Mouse (Mus musculus): Measurements from ENCODE around the gene Syt2. TPM values are rescaled to one million over a fixed set of nuclear protein-coding genes. Genes with fewer than 3 reads are reported as not detected.
A peak's percentile ranks its signal among the peaks of the same experiment; 100 is the strongest.

Gene Syt2
- polyA plus RNA-seq (2016; fragmentation: Nextera tagmentation; extraction: Ambion mirVana) = 4.1 and 4.5 TPM in 2 replicates

DNA sequence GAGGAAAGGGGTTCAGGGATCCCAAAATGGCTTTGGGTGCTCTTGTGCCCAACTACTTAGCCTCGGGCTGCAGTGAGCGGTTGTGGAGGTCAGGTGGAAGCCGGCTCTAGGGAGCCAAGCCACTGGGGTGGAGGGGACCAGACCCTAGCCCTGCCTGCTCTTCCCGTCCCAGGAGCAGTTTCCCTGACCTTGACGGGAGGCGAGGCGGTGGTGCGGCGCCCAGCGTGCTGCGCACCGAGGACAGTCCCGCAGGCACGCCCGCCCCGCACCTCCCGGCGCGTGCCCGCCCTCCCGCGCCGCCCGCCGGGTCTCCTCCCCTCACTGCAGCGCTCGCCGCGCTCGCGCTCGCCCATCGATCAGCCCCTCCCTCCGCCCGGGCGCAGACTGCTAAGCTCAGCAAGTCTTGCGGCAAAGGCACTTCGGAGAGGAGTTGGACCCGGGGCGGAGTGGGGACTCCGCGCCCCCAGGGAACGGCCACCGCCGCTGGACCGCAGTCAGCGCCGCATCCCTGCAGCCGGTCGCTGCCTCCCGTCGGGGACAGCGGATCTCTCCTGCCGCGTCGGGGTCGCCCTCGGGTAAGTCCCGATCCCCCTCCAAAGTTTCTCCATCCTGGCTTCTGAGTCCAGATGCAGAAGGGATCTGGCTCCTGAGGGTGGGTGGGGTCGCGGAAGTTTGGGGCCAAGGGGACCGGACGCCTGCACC, at the start of gene Syt2:
Syt2 (plus strand) TSS at position 417 of the 702 bp plus-strand sequence.
- under 1% methylated on average over 61 of the region's 63 CpGs for WGBS
- H3K4me1 ChIP-seq = peaks cover 26% of the 10 kb centered on the region
- H3K4me2 ChIP-seq (replicated peaks) = peak within 1 kb of the TSS; percentile 83
- H3K9ac ChIP-seq = peak within 1 kb of the TSS; percentile 53
- no peaks in the 10 kb centered on the region for H3K9me3 ChIP-seq (replicated peaks)
- H3K36me3 ChIP-seq = no peaks in the 10 kb centered on the region
- H3K4me3 ChIP-seq = peak within 1 kb of the TSS; percentile 44
- H3K27ac ChIP-seq = no peak within 1 kb of the TSS
- H3K27me3 ChIP-seq = peaks cover 73% of the 10 kb centered on the region
- ATAC-seq (ENCODE audit: low FRiP score) = peak; percentile 59

DNA sequence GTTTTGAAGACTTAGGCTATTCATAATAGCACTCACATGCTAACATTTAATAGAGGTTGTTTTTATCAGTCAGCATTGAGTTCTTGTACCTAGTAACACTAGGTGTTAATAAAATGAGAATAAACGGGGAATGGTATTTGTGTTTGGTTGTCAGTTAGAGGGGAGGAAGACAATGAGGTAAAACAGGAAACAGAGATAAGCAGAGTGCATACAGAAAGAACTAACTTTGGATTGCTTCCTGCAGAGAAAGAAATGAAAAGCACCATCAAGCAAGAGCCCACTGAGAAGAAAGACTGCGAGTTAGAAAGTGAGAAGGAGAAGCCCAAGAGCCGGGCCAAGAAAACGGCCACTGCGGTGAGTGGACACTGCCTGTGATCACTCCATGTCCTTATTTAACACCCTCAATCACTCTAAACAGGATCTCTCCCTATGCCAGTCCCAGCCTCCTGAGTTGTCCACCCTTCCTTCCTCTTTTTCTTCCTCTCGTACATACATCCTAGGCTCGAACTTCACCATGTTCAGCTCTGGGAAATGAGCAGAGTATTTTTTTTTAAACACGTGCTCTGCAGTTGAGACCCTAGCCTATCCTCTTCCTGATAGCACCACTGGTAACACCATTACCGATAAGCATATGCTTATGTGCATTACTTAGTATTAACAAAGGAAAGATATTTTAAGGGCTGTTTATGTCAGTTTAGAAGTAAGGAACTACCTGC, 49.0 kb upstream of the Syt2 start:
- no peaks in the 10 kb centered on the region for H3K4me1 ChIP-seq

DNA sequence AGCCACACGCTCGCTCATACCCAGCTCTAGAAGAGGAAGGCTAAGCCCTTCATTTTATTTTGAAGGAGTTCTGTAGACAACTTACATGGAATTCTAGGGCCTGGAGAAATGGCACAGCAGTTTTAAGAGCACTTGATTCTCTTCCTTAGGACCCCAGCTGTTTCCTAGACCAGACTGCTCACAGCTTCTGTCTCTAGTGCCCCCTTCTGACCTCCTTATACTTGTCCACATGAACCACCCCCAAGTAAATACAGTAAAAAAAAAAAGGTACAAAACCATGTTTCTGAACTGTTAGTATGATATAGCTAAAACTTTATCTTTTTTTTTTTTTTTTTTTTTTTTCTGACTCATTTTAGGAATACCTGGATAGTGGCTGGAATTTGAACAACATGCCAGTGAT, 42.4 kb upstream of the Syt2 start:
- H3K9me3 ChIP-seq (replicated peaks) = no peaks in the 10 kb centered on the region
- H3K4me3 ChIP-seq = no peak overlapping the region
- no peaks in the 10 kb centered on the region for H3K27me3 ChIP-seq
- 96% methylated on average over 2 of the region's 2 CpGs for WGBS
- H3K4me2 ChIP-seq (replicated peaks) = no peak overlapping the region
- no peak for ATAC-seq (ENCODE audit: low FRiP score)
- no peak overlapping the region for H3K9ac ChIP-seq
- H3K4me1 ChIP-seq = no peaks in the 10 kb centered on the region
- H3K36me3 ChIP-seq = peaks cover 81% of the 10 kb centered on the region
- no peak overlapping the region for H3K27ac ChIP-seq

More for the DNA sequence above, 49.0 kb upstream of the Syt2 start:
- Histone ChIP-seq H3K27me3 (no peaks in the 10 kb centered on the region), H3K4me2 (replicated peaks) (no peak overlapping the region), H3K9me3 (replicated peaks) (no peaks in the 10 kb centered on the region), H3K4me3 (no peak overlapping the region), H3K27ac (no peak overlapping the region), H3K36me3 (peaks cover 74% of the 10 kb centered on the region), H3K9ac (no peak overlapping the region)
- WGBS = 91% methylated on average over 9 of the region's 9 CpGs
- ATAC-seq (ENCODE audit: low FRiP score) = no peak

DNA sequence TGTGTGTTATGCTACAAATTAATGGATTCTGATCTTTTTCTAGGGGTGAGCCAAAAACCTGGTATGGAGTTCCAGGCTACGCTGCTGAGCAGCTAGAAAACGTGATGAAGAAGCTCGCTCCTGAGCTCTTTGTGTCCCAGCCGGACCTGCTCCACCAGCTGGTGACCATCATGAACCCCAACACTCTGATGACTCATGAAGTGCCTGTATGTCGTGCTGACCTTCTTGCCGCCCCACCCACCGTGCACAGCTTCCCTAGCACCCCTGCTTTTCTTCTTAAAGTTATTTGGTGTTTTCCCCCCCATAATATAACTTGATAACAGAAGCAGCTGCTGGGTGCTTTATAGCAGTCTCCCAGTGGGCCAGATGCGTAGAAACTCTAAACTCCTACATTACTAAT, 40.8 kb upstream of the Syt2 start:
- ATAC-seq (ENCODE audit: low FRiP score) = no peak
- Histone ChIP-seq H3K27ac (no peak overlapping the region), H3K4me3 (no peak overlapping the region), H3K36me3 (peaks cover 77% of the 10 kb centered on the region), H3K4me1 (no peaks in the 10 kb centered on the region), H3K4me2 (replicated peaks) (no peak overlapping the region), H3K9me3 (replicated peaks) (no peaks in the 10 kb centered on the region), H3K27me3 (no peaks in the 10 kb centered on the region), H3K9ac (no peak overlapping the region)
- WGBS = 89% methylated on average over 8 of the region's 8 CpGs

DNA sequence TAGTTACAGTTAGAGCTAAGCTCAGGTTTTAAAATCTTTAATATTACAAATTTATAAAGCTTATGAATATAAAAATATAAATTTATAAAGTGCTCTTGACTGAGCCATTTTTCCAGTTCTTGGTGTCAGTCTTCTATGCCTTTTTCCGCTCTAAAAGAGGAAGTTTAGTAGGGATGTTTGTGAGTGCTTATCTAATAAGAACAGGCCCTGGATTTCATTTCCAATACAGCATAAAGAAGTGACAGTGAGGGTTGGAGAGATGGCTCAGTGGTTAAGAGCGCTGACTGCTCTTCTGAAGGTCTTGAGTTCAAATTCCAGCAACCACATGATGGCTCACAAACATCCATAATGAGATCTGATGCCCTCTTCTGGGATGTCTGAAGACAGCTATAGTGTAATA, 40.1 kb upstream of the Syt2 start:
- Histone ChIP-seq H3K9ac (no peak overlapping the region), H3K4me2 (replicated peaks) (no peak overlapping the region), H3K27me3 (no peaks in the 10 kb centered on the region), H3K4me3 (no peak overlapping the region), H3K36me3 (peaks cover 76% of the 10 kb centered on the region), H3K4me1 (no peaks in the 10 kb centered on the region), H3K27ac (no peak overlapping the region), H3K9me3 (replicated peaks) (no peaks in the 10 kb centered on the region)
- WGBS = 95% methylated on average over 2 of the region's 2 CpGs
- no peak for ATAC-seq (ENCODE audit: low FRiP score)

DNA sequence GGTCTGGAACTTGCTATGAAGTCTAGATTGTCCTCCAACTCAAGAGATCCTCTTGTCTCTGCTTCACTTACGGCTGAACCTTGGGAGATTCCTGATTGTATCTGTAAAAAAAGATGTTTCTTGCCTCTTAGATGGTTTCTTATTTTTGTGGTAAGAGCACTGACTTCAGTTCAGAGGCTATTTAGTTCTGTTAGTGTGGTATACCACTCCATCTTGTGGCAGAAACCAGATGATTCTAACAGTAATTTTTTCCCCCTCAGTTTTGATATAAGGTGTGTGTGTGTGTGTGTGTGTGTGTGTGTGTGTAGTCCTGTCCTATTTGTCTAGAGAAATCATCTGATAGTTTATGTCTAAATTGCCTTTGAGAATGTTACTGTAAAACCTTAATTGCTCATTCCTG, 39.2 kb upstream of the Syt2 start:
- peaks cover 75% of the 10 kb centered on the region for H3K36me3 ChIP-seq

DNA sequence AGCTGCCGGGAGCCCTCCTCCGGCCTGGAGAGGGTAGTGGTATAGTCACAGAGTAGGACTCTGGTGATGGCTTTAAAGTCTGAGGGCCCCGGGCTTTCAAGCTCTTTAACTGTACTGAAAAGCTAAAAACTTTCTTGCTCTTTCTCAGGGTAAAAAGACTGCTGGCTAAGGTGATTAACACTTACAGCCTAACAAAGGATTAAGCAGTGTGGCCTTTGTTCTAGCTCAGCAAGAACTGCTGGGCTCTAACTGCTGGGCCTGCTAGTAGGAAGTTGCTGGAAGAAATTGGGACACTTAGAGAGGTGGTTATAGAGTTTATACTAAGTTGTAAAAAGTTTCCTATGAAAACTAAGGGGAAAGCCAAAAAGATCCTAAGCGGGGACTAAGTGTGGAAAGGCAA, 37.3 kb upstream of the Syt2 start:
- ATAC-seq (ENCODE audit: low FRiP score) = no peak
- 77% methylated on average over 4 of the region's 4 CpGs for WGBS
- Histone ChIP-seq H3K36me3 (peaks cover 78% of the 10 kb centered on the region), H3K27ac (no peak overlapping the region), H3K4me3 (no peak overlapping the region), H3K9ac (no peak overlapping the region), H3K4me2 (replicated peaks) (no peak overlapping the region), H3K27me3 (no peaks in the 10 kb centered on the region), H3K4me1 (no peaks in the 10 kb centered on the region), H3K9me3 (replicated peaks) (no peaks in the 10 kb centered on the region)

More for the DNA sequence above, 39.2 kb upstream of the Syt2 start:
- WGBS = 94% methylated on average over 1 of the region's 1 CpGs
- no peaks in the 10 kb centered on the region for H3K27me3 ChIP-seq
- no peak for ATAC-seq (ENCODE audit: low FRiP score)
- no peaks in the 10 kb centered on the region for H3K4me1 ChIP-seq
- H3K4me3 ChIP-seq = no peak overlapping the region
- no peak overlapping the region for H3K9ac ChIP-seq
- no peak overlapping the region for H3K4me2 ChIP-seq (replicated peaks)
- no peak overlapping the region for H3K27ac ChIP-seq
- H3K9me3 ChIP-seq (replicated peaks) = no peaks in the 10 kb centered on the region

DNA sequence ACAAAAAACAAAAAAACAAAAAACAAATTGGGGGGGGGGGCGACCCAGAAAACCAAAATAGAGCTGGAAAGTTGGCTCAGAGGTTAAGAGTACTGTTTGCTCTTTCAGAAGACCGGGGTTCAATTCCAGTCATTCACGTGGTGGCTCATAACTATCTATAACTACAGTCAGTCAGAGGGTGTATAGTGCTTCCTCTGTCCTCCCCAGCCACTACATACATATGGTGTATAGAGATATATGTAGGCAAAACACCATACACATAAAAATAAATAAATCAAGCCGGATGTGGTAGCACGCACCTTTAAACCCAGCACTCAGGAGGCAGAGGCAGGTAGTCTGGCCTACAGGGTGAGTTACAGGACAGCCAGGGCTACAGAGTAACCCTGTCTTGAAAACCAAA, 31.9 kb upstream of the Syt2 start:
- no peak overlapping the region for H3K9ac ChIP-seq
- H3K27ac ChIP-seq = no peak overlapping the region
- no peaks in the 10 kb centered on the region for H3K4me1 ChIP-seq
- H3K4me3 ChIP-seq = no peak overlapping the region
- no peaks in the 10 kb centered on the region for H3K27me3 ChIP-seq
- ATAC-seq (ENCODE audit: low FRiP score) = no peak
- H3K9me3 ChIP-seq (replicated peaks) = no peaks in the 10 kb centered on the region
- 96% methylated on average over 5 of the region's 5 CpGs for WGBS
- H3K36me3 ChIP-seq = peaks cover 72% of the 10 kb centered on the region
- H3K4me2 ChIP-seq (replicated peaks) = no peak overlapping the region

DNA sequence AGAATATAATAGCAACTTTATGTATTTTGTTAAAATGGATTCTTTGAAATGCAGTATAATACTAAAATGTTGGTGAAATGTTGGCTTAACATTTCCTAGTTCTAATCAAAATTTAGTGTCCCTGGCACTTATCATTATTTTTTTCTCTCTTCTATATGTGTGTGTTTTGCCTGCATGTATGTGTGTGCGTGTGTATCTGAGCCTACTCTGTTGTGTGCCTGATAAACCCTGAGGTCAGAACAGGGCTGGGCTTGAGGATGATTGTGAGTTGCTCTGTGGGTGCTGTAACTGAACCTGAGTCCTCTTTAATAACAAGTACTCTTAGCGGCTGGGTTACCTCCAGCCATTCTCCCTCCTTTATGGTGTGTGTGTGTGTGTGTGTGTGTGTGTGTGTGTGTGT, 31.5 kb upstream of the Syt2 start:
- no peak overlapping the region for H3K4me3 ChIP-seq
- H3K36me3 ChIP-seq = peaks cover 77% of the 10 kb centered on the region
- H3K27ac ChIP-seq = no peak overlapping the region
- WGBS = 94% methylated on average over 2 of the region's 2 CpGs
- H3K9me3 ChIP-seq (replicated peaks) = no peaks in the 10 kb centered on the region
- ATAC-seq (ENCODE audit: low FRiP score) = no peak
- H3K4me1 ChIP-seq = no peaks in the 10 kb centered on the region
- H3K27me3 ChIP-seq = no peaks in the 10 kb centered on the region
- no peak overlapping the region for H3K9ac ChIP-seq
- H3K4me2 ChIP-seq (replicated peaks) = no peak overlapping the region

DNA sequence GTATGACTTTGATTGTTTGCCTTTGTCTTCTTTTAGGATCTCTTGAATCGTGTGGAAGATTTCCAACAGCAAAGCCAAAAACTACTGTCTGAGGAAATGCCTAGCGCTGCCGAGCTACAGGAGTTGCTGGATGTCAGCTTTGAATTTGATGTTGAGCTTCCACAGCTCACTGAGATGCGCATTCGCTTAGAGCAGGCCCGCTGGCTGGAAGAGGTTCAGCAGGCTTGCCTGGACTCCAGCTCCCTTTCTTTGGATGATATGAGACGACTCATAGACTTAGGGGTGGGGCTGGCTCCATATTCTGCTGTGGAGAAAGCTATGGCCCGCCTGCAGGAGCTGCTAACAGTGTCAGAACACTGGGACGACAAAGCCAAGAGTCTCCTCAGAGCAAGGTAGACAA, 28.8 kb upstream of the Syt2 start:
- WGBS = 89% methylated on average over 9 of the region's 9 CpGs
- peaks cover 85% of the 10 kb centered on the region for H3K36me3 ChIP-seq

DNA sequence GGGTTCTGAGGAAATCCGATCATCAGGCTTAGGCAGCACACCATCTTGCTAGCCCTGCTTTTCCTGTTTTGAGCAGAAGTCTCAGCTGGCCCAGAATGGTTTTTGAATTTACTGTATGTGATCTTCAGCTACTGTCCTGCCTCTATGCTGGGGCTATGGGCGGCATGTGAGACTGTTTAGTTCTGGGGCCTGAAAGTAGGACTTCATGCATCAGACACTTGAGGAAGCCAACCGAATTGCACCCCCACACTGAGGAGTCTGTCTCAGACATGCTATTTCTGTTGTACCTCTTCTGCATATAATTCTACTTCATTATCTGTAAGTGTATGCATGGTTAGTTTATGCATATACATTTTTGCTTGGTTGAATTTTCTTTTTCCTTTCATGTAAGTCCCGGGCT, 21.2 kb upstream of the Syt2 start:
- no peaks in the 10 kb centered on the region for H3K9me3 ChIP-seq (replicated peaks)
- H3K36me3 ChIP-seq = peaks cover 92% of the 10 kb centered on the region
- H3K4me2 ChIP-seq (replicated peaks) = no peak overlapping the region
- no peak overlapping the region for H3K9ac ChIP-seq
- no peak overlapping the region for H3K27ac ChIP-seq
- ATAC-seq (ENCODE audit: low FRiP score) = no peak
- no peaks in the 10 kb centered on the region for H3K4me1 ChIP-seq
- no peaks in the 10 kb centered on the region for H3K27me3 ChIP-seq
- H3K4me3 ChIP-seq = no peak overlapping the region
- 93% methylated on average over 4 of the region's 4 CpGs for WGBS

More for the DNA sequence above, 28.8 kb upstream of the Syt2 start:
- Histone ChIP-seq H3K27ac (no peak overlapping the region), H3K9me3 (replicated peaks) (no peaks in the 10 kb centered on the region), H3K9ac (no peak overlapping the region), H3K27me3 (no peaks in the 10 kb centered on the region), H3K4me3 (no peak overlapping the region), H3K4me1 (no peaks in the 10 kb centered on the region), H3K4me2 (replicated peaks) (no peak overlapping the region)
- ATAC-seq (ENCODE audit: low FRiP score) = no peak

DNA sequence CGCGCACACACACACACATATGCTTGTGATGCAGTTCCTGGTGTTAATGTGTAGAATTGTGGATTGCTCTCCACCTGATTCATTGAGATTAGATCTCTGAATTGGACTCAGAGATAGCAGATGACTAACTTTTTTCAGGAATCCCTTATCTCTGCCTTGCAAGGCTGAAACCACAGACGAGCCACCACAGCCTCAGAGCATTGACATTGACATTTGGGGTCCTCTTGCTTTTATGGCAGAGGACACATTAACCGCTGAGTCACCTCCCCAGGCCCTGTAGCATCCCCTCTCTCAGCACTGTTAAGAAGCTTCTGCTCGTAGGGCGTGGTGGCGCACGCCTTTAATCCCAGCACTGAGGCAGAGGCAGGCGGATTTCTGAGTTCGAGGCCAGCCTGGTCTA, 17.0 kb upstream of the Syt2 start:
- no peaks in the 10 kb centered on the region for H3K27me3 ChIP-seq
- H3K4me1 ChIP-seq = no peaks in the 10 kb centered on the region
- no peak overlapping the region for H3K27ac ChIP-seq
- WGBS = 97% methylated on average over 10 of the region's 10 CpGs
- H3K9ac ChIP-seq = no peak overlapping the region
- no peak overlapping the region for H3K4me3 ChIP-seq
- H3K36me3 ChIP-seq = peaks cover 99% of the 10 kb centered on the region
- H3K4me2 ChIP-seq (replicated peaks) = no peak overlapping the region
- ATAC-seq (ENCODE audit: low FRiP score) = no peak
- H3K9me3 ChIP-seq (replicated peaks) = no peaks in the 10 kb centered on the region

DNA sequence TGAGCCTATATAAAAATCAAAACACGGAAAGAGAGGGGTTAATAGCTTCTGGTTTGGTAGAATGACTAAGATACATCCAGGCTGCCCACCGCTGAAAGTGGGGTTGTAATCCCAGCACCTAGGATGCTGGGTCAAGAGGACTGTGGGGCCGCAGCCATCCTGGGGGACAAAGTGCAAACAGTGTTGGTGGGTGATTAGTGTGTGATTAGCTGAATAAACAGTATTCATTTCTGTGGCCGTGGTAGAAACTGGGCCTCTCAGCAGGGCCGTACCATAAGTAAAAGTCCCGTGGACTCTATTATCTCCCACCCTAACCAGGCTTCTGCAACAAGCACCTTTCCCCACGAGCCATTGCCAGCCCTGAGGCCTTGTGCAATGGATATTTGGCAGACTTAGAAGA, 12.2 kb upstream of the Syt2 start:
- Histone ChIP-seq H3K9me3 (replicated peaks) (no peaks in the 10 kb centered on the region), H3K27ac (no peak overlapping the region), H3K4me1 (peaks cover 10% of the 10 kb centered on the region; the same call in 1 of the 2 replicates), H3K4me3 (no peak overlapping the region), H3K9ac (no peak overlapping the region), H3K4me2 (replicated peaks) (no peak overlapping the region), H3K36me3 (peaks cover 57% of the 10 kb centered on the region), H3K27me3 (no peaks in the 10 kb centered on the region)
- WGBS = 83% methylated on average over 7 of the region's 7 CpGs
- no peak for ATAC-seq (ENCODE audit: low FRiP score)

Measured in hindbrain, embryonic 12.5 days (tissue).